Mouse (Mus musculus) retina, postnatal 7 days (tissue): ENCODE results near the gene Dnali1.

Experiments used
- DNase-seq: peaks from one replicate; pipeline ENCODE4 v3.0.0-alpha.2; 2012; ENCODE audit warnings: low read depth, low spot score

Gene Dnali1

DNA sequence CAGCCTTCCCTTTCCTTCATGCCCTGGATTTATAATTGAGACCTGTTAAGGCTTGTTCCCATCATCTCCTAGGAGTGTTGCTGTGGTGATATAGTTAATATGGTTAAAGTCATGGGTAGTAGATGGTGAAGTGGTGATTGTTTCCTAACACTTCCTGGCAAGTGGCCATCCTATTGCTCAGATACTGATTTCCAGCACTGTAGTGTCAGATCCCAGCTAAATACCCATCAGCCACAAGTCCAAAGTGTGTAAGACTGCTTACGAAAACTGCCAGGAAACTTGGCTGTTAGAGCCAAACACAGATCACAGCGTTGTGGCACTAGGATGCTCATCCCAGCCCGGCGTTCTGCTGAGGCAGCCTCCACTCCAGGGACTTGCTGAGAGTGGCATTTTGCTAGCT lies 31.2 kb downstream of the Dnali1 start:
- DNase-seq: no peak

DNA sequence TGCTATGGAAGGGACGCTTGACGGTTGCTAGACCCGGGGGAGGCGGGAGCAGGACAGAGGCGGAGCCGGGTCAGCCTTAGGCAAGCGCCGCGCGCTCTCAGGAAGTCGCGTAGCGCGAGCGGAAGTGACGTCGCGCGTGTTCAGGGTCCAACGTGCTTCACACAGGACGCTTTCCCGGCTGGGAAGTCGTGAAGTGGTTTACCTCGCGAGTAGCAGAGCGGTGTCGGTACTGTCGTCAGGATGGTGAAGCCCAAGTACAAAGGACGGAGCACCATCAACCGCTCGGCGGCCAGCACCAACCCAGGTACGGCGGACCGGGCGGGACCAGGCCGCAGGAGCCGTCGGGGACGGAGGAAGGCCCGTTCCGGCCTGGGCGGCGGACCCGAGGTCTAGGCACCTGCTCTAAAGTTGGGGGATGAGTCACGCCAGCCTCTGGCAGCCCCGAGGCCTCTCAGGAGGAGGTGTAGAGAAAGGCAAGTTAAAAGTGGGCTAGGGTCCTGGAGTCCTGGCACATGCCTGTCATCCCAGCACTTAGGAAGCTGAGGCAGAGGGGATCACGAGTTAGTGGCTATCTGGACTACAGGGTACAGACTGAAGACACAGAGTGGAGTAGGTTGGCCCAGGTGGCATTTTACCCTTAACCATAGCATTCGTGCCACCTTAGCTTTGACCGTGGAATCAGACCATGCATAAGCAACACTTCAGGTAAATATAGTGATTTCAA lies 35.5 kb downstream of the Dnali1 start:
- peak; percentile 91 for DNase-seq

DNA sequence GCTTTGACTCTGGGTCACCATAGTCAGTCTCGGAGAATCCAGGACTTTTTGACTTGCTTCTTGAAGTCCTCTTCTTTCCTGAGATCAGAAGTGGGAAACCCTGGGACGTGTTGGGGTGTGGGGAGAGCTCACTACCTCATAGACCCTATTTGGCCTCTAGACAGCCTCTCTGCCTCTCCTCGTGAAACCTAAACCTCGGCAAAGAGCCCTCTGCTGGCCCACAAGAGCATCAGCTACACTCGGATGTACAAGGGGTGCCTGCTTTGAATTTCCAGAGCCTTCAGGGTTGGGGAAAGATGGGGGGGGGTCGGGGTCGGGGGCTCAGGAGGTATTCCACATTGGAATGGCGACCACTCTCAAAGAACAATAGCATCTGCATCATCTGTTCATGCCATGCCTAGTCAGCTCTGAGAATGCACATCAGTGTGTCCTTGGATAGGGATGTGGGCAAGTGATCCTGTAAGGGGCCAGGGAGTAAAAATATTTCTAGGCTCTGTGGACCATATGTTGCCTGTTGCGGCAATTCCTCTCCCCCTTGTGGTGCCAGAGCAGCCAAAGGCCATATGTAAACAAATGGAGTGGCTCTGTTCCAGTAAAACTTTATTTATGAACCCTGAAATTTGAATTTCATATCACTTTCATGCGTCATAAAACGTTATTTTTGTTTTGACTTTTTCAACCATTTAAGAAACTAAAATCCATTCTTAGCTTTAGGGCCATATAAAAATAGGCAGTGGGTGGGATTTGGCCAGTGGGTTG lies 44.5 kb downstream of the Dnali1 start:
- no peak for DNase-seq

DNA sequence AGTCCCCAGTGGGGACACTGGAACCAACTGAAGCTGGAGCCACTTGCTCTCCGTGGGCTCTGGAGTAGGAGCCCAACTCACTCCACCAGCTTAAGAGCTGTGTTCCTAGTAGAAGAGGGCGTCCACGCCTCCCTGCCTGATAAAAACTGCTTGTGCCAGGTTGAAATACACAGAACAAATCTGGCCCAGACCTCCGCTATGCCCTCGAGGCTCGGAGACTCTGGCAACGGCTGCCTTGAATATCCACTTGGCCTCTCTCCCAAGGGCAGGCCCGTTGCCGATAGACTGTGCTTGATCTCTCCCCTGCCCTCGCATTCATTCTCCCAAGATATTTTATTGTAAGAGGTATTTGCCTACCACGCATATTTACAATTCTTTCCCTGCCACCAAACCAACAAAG lies 48.1 kb downstream of the Dnali1 start:
- no peak for DNase-seq

DNA sequence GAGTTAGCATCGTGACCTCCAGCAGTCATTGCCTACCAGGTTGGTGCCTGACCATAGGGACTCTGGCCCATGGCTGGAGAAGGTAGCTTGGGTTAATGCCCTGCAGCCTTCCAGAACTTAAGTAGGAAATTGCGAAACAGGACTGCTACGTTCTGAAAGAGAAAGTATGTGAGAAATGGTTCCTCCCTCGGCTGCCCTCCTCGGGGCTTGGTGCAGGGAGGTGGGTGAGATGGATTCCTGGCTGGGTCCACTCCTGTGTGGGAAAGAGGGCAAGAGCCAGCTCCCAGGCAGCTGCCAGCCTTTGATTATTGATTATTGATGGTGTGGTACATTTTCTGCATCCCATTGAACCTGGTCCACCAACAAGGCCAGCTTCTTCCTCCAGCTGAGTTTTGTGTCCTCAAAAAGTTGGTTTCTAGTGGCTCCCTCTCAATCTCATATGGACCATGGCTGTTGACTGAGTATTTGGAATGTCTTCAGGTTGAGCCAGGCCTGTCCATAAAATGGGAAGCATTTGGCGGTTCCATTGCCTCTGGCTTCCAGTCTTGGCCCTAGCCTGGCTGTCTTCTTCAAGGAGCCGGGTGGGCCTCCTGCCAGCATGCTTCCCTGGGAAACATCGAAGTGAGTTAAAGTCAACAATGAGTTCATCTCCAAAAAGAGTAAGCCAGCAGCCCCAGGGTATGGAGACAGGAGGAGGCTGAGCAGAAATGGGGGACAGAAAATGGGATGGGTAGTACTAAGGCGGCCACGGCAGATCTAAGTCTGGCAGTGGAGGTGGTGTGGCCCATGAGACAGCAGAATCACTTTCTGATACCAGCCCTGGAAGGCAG lies 49.5 kb downstream of the Dnali1 start, which contains the start of gene Gnl2:
Gnl2 (plus strand) TSS at position 780 of the 830 bp plus-strand sequence.
- DNase-seq: no peak

DNA sequence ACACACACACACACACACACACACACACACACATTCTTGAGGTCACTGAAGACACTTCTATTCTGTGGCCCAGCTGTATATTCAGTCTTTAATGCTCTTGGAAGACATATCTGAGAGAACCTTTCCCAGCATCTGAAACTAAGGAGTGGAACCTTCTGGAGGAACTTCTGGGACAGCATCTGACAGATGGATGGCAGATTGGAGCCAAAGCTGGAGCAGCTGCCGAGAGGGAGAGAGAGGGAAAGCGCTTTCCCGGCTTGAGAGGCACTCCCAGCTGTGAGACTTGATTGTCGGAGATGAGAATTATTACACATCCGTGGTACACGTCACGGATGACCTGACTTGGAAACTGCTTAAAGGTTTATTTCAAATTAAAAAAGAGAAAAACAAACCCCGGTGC lies 56.8 kb downstream of the Dnali1 start:
- DNase-seq: no peak

DNA sequence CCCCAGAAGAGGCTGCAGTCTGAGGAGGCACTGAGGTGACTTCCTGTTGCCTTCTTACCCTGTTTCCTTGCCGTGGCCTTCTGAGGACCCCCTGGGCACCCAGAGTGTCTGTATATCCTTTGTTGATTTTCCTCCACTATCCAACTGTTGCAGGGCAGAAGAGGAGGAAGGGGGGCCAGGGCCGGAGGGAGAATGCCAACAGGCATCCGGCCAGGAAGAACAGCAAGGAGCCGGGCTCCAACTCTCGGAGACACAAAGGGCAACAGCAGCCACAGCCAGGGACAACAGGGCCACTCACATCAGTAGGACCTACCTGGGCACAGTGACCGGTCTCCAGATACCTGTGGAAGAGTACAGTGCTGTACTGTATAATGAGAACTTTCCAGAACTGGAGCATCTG lies 57.3 kb downstream of the Dnali1 start:
- DNase-seq: no peak

DNA sequence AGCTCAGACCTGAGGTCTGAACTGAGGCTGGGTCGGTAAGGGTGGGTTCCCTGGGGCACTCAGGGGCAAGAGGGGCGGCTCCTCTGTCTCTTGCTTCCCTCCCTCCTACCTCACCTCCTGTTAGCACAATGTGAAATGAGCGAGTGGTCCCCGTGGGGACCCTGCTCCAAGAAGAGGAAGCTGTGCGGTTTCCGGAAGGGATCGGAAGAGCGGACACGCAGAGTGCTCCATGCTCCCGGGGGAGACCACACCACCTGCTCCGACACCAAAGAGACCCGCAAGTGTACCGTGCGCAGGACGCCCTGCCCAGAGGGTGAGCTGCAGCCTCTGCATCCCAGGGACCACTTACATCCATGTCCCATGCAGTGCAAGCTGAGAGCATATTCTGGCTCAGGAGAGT lies 58.0 kb downstream of the Dnali1 start:
- DNase-seq: no peak
